8 mouse cellular contexts compared by ENCODE assay signal in genomic region chr13:101728816-101729215, GRCm38 (mm10). TPM values are rescaled to one million over a fixed set of nuclear protein-coding genes. Genes with fewer than 3 reads are reported as not detected.
A peak's percentile ranks its signal among the peaks of the same experiment; 100 is the strongest.
DNase-seq lines count a peak whose midpoint lies in the region; ATAC-seq and TF ChIP-seq lines count a peak whose summit lies in the region.

No protein-coding gene starts in this region.

- no peaks in the 10 kb centered on the region; the same call in 1 of the 2 replicates for H3K4me1 ChIP-seq in hindbrain, embryonic 11.5 days (replicated peaks; ENCODE audit: control insufficient read depth, insufficient read depth, low read length)
- peaks cover 20% of the 10 kb centered on the region for H3K4me1 ChIP-seq in hindbrain, embryonic 13.5 days (replicated peaks)
- peaks cover 12% of the 10 kb centered on the region for H3K4me1 ChIP-seq in forebrain, embryonic 16.5 days (replicated peaks; ENCODE audit: control insufficient read depth, insufficient read depth, low read length)
- peaks cover 22% of the 10 kb centered on the region; the same call in 1 of the 2 replicates for H3K4me1 ChIP-seq in lung, postnatal 0 days (ENCODE audit: insufficient read depth, low read depth, low read length)

- H3K27me3 ChIP-seq in hindbrain, embryonic 11.5 days (ENCODE audit: control insufficient read depth, insufficient read depth, low read length) = no peaks in the 10 kb centered on the region
- 0 out of 2 replicates have a peak, but pooled peaks cover 2% of the 10 kb centered on the region for H3K27me3 ChIP-seq in hindbrain, embryonic 13.5 days
- H3K27me3 ChIP-seq in forebrain, embryonic 16.5 days (replicated peaks; ENCODE audit: control insufficient read depth, insufficient read depth, low read length) = no peaks in the 10 kb centered on the region
- H3K27me3 ChIP-seq in lung, postnatal 0 days (replicated peaks; ENCODE audit: insufficient read depth, low read length) = no peaks in the 10 kb centered on the region

- peak; percentile 25 for DNase-seq in hindbrain, embryonic 11.5 days (ENCODE audit: low spot score)
- peak; percentile 56 for DNase-seq in thymus, postnatal 14 days
- no peak for DNase-seq in thymus, adult 18-20 months
- DNase-seq in lung, postnatal 0 days (ENCODE audit: low spot score) = peak; percentile 51
- DNase-seq in cerebellum, adult 11-12 months = no peak

- peak; percentile 62 for TF ChIP-seq CTCF in lung, postnatal 0 days (IDR thresholded peaks at IDR 0.05)

- no peak overlapping the region for H3K27ac ChIP-seq in hindbrain, embryonic 11.5 days (ENCODE audit: low read depth, low read length)
- no peak overlapping the region for H3K27ac ChIP-seq in hindbrain, embryonic 13.5 days
- H3K27ac ChIP-seq in forebrain, embryonic 16.5 days (ENCODE audit: low read length) = no peak overlapping the region
- no peak overlapping the region for H3K27ac ChIP-seq in lung, postnatal 0 days (ENCODE audit: low read length)

- WGBS in hindbrain, embryonic 11.5 days = 62% methylated on average over 7 of the region's 7 CpGs
- WGBS in hindbrain, embryonic 13.5 days = 62% methylated on average over 7 of the region's 7 CpGs
- WGBS in forebrain, embryonic 16.5 days = 58% methylated on average over 7 of the region's 7 CpGs
- WGBS in lung, postnatal 0 days = 65% methylated on average over 7 of the region's 7 CpGs

- no peaks in the 10 kb centered on the region for H3K9me3 ChIP-seq in hindbrain, embryonic 11.5 days (ENCODE audit: control insufficient read depth, low read length)
- no peaks in the 10 kb centered on the region for H3K9me3 ChIP-seq in hindbrain, embryonic 13.5 days
- H3K9me3 ChIP-seq in forebrain, embryonic 16.5 days (ENCODE audit: control insufficient read depth, low read length) = no peaks in the 10 kb centered on the region
- H3K9me3 ChIP-seq in lung, postnatal 0 days (ENCODE audit: low read length) = no peaks in the 10 kb centered on the region

- no peak for TF ChIP-seq EP300 in lung, postnatal 0 days (IDR thresholded peaks at IDR 0.05)

- H3K4me2 ChIP-seq in hindbrain, embryonic 11.5 days (replicated peaks; ENCODE audit: low read depth, low read length) = no peak overlapping the region
- no peak overlapping the region for H3K4me2 ChIP-seq in hindbrain, embryonic 13.5 days
- H3K4me2 ChIP-seq in forebrain, embryonic 16.5 days (ENCODE audit: low read length) = no peak overlapping the region
- H3K4me2 ChIP-seq in lung, postnatal 0 days (replicated peaks; ENCODE audit: low read depth, low read length) = no peak overlapping the region

- no peaks in the 10 kb centered on the region for H3K36me3 ChIP-seq in hindbrain, embryonic 11.5 days (ENCODE audit: control insufficient read depth, insufficient read depth, low read length)
- H3K36me3 ChIP-seq in hindbrain, embryonic 13.5 days = no peaks in the 10 kb centered on the region
- no peaks in the 10 kb centered on the region for H3K36me3 ChIP-seq in forebrain, embryonic 16.5 days (ENCODE audit: control insufficient read depth, insufficient read depth)
- H3K36me3 ChIP-seq in lung, postnatal 0 days (ENCODE audit: insufficient read depth, low read length) = no peaks in the 10 kb centered on the region

- H3K4me3 ChIP-seq in hindbrain, embryonic 11.5 days (ENCODE audit: low read depth, low read length) = no peak overlapping the region
- H3K4me3 ChIP-seq in hindbrain, embryonic 13.5 days = no peak overlapping the region
- H3K4me3 ChIP-seq in forebrain, embryonic 16.5 days (replicated peaks; ENCODE audit: low read length) = no peak overlapping the region
- no peak overlapping the region for H3K4me3 ChIP-seq in lung, postnatal 0 days (ENCODE audit: low read depth, low read length)

- ATAC-seq in hindbrain, embryonic 11.5 days (ENCODE audit: low FRiP score) = no peak
- no peak for ATAC-seq in hindbrain, embryonic 13.5 days (ENCODE audit: low FRiP score)
- 0 out of 2 replicates have a peak, but pooled peaks have one; percentile 45 for ATAC-seq in forebrain, embryonic 16.5 days
- ATAC-seq in lung, postnatal 0 days = no peak; the same call in 1 of the 2 replicates
- ATAC-seq in megakaryocyte progenitor cell, adult 5-6 weeks (replicated peaks; ENCODE audit: poor library complexity) = no peak

- H3K9ac ChIP-seq in hindbrain, embryonic 11.5 days (ENCODE audit: low read depth, low read length) = no peak overlapping the region
- H3K9ac ChIP-seq in hindbrain, embryonic 13.5 days = no peak overlapping the region
- no peak overlapping the region for H3K9ac ChIP-seq in forebrain, embryonic 16.5 days (replicated peaks; ENCODE audit: low read depth, low read length)
- H3K9ac ChIP-seq in lung, postnatal 0 days (replicated peaks; ENCODE audit: low read depth) = no peak overlapping the region

RNA-seq across cellular contexts. Expression of gene Pik3r1, which starts 39.2 kb away (rescaled TPM):
- 19.0 and 29.8 TPM in 2 replicates for polyA plus RNA-seq in hindbrain, embryonic 11.5 days (2014; fragmentation: Nextera tagmentation; extraction: Ambion mirVana)
- polyA plus RNA-seq in hindbrain, embryonic 13.5 days (2015; fragmentation: Nextera tagmentation; extraction: Ambion mirVana) = 46.8 and 46.9 TPM in 2 replicates
- 36.4 and 42.7 TPM in 2 replicates for polyA plus RNA-seq in forebrain, embryonic 16.5 days (2015; fragmentation: Nextera tagmentation; extraction: Ambion mirVana)
- polyA plus RNA-seq in lung, postnatal 0 days (2015; fragmentation: Nextera tagmentation; extraction: Ambion mirVana) = 26.3 and 28.1 TPM in 2 replicates
- 88.5 and 90.8 TPM in 2 replicates for total RNA-seq in megakaryocyte progenitor cell, adult 5-6 weeks (2015)
- 84.9 and 106 TPM in 2 replicates for total RNA-seq in megakaryocyte progenitor cell, adult 5-6 weeks (2017)

Comparison
In these comparisons a context has a peak if more than half of its experiments do, and no peak if none do; other contexts are left out.
1. DNase-seq: peak in hindbrain, embryonic 11.5 days (single experiment), thymus, postnatal 14 days (single experiment) and lung, postnatal 0 days (single experiment); none in thymus, adult 18-20 months (0 of 2) and cerebellum, adult 11-12 months (single experiment).